Mouse (Mus musculus) spleen, adult 2 months (tissue): ENCODE results near the gene Zwilch. TPM values are rescaled to one million over a fixed set of nuclear protein-coding genes. Genes with fewer than 3 reads are reported as not detected.

ENCODE experiments used
- DNase-seq, 2 experiments: peaks; one replicate each; pipeline versions ENCODE4 v3.0.0 to v3.0.0-alpha.2; 2012 to 2021; ENCODE audit warnings: low spot score in 2 of 2, low read depth in 1 of 2
- H3K27ac ChIP-seq: fragments of 200-500 bp; 2 replicates; pipeline ENCODE4 v1.5.1; 2012; ENCODE audit warnings: low read length, inconsistent platforms; ENCODE audit not compliant: insufficient read depth
- H3K27me3 ChIP-seq: fragments of 200-500 bp; 2 replicates; pipeline ENCODE4 v1.6.1; 2012; ENCODE audit warnings: mild to moderate bottlenecking, moderate library complexity, low read length, inconsistent platforms; ENCODE audit not compliant: control insufficient read depth, insufficient read depth
- H3K36me3 ChIP-seq: fragments of 200-500 bp; 2 replicates; pipeline ENCODE4 v1.6.1; 2012; ENCODE audit warnings: mild to moderate bottlenecking, low read length, inconsistent platforms; ENCODE audit not compliant: control insufficient read depth, insufficient read depth
- H3K4me1 ChIP-seq: fragments of 200-500 bp; 2 replicates; pipeline ENCODE4 v1.6.1; 2011; ENCODE audit warnings: inconsistent platforms; ENCODE audit not compliant: control insufficient read depth, insufficient read depth, insufficient read length
- H3K4me3 ChIP-seq: fragments of 200-500 bp; 2 replicates; pipeline ENCODE4 v1.5.1; 2011; ENCODE audit warnings: mild to moderate bottlenecking, inconsistent platforms; ENCODE audit not compliant: insufficient read depth, insufficient read length; ENCODE audit errors: extremely low read depth
- CTCF ChIP-seq: fragments of 200-500 bp; IDR thresholded peaks from 2 replicates; pipeline ENCODE4 v1.5.1; 2011; ENCODE audit warnings: mild to moderate bottlenecking, inconsistent platforms; ENCODE audit not compliant: insufficient read depth, insufficient read length, insufficient replicate concordance; ENCODE audit errors: extremely low read depth
- POLR2A ChIP-seq: fragments of 200-500 bp; IDR thresholded peaks from 2 replicates; pipeline ENCODE4 v1.6.1; 2011; ENCODE audit warnings: low read depth, low read length, inconsistent platforms
- WGBS: fragments of 180-500 bp; shearing (Covaris S2); methylation state at CpG from one replicate; pipeline ENCODE4 v1.1.7; 2018; 5-methylcytosine and 5-hydroxymethylcytosine counted together
- polyA plus RNA-seq: library from polyadenylated mRNA; depleted of rRNA; stranded (reverse); fragments of >200 nt; gene quantifications from 2 replicates; pipeline ENCODE4 v1.2.3, GENCODE M21; 2012

Zwilch gene
- polyA plus RNA-seq, 1 experiment, result 1.1 TPM

DNA sequence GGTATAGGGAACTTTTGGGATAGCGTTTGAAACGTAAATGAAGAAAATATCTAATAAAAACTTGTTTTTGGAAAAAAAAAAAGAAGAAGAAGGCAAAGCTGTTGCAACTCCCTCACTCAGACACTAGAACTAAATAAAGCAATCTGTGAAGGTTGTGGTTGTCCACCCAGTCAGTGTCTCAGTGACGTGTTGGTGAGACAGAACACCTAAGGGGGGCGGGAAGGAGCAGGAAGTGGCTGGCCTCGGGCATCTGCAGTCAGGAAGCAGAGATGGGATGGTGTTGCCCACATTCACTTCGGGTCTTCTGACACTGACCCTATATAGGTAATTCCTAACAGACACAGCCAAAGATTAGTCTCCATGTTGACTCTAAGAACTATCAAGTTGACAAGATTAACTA is 57.1 kb downstream of the Zwilch start:
- Histone ChIP-seq H3K4me1 (no peaks in the 10 kb centered on the region), H3K27me3 (no peaks in the 10 kb centered on the region), H3K4me3 (no peak overlapping the region), H3K27ac (no peak overlapping the region), H3K36me3 (no peaks in the 10 kb centered on the region)
- no peak for DNase-seq
- WGBS, result 42% methylated on average over 6 of the region's 6 CpGs
- TF ChIP-seq CTCF, result no peak
- TF ChIP-seq POLR2A, result no peak

DNA sequence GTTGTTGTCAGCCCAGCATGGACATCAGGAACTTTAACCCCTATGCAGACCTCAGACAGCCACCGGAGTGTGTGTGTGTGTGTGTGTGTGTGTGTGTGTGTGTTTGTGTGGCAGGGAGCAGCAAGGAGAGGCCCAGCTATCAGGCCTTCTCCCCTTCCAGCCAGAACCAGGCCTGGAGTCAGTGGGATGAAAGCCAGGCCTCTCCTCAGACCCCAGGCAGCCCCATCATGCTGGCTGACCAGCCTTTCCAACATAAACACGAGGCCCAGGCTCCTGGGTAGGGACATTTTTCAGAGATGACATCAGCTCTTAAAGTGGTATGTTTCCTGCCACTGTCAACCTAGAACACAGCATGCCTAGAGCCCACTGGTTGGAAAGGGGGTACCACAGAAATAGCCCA is 58.3 kb downstream of the Zwilch start:
- no peak for TF ChIP-seq CTCF
- no peak for TF ChIP-seq POLR2A
- 70% methylated on average over 2 of the region's 2 CpGs for WGBS
- Histone ChIP-seq H3K36me3 (no peaks in the 10 kb centered on the region), H3K27me3 (no peaks in the 10 kb centered on the region), H3K4me1 (no peaks in the 10 kb centered on the region), H3K4me3 (no peak overlapping the region), H3K27ac (no peak overlapping the region)
- no peak for DNase-seq

DNA sequence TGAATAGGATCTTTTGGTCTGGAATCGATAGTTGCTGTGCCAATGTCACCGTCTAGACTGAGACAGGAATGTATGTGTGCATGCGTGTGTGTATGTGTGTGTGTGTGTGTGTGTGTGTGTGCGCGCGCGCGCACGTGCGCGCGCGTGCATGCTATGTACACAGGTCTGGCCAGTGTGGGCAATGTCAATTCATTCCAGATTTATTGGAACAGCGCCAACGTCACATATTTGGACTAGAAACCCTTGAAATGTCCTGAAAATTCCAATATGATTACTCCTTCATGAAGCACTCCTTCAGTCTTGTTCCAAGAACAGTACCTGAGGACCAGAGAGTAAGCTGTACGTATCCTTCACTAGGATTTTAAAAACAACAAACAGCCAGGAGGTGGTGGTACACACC is 62.4 kb downstream of the Zwilch start:
- Histone ChIP-seq H3K4me3 (no peak overlapping the region), H3K36me3 (no peaks in the 10 kb centered on the region), H3K27ac (no peak overlapping the region), H3K4me1 (no peaks in the 10 kb centered on the region), H3K27me3 (no peaks in the 10 kb centered on the region)
- DNase-seq, result no peak
- WGBS, result 95% methylated on average over 16 of the region's 16 CpGs
- no peak for TF ChIP-seq POLR2A

DNA sequence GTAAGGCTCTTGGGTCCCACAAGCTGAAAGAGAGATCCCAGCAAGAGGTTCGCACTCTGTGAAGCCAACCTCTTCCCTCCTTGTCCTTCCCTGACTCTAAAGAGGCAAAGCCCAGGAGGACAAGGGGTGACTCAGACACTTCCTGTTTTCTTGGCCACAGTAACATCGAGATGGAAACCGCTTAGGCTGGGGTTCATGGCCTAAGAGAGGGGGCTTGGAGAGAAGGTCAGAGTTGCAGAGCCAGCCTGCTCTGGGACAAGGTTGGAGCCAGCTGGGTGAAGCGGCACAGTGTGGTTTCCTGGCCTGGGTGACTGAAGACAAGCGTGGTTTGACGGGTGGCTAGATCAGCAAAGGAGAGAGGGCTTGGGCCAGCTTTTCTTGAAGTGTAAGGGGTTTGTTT is 67.6 kb downstream of the Zwilch start:
- Histone ChIP-seq H3K36me3 (no peaks in the 10 kb centered on the region), H3K27ac (no peak overlapping the region), H3K4me3 (no peak overlapping the region), H3K4me1 (no peaks in the 10 kb centered on the region), H3K27me3 (no peaks in the 10 kb centered on the region)
- DNase-seq, result no peak
- WGBS, result 8% methylated on average over 6 of the region's 6 CpGs
- TF ChIP-seq POLR2A (no peak), CTCF (no peak)

DNA sequence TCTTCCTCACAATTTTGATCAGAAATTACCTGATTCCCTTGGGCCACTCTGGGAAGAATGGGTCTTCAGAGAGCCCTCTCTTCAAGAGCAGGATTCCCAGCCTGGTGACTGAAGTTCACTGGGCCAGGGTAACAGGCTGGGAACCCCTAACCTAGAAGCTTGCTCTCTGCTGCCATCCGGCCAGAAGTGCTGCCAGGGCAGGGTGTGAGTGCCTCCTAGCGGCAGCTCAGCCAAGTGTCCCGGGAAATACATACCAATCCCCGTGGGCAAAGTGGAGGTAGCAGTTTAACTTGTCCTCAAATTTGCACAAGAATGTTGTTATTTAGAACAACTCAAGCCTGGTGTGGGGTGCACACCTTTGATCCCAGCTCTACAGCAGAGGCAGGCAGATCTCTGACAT is 72.5 kb downstream of the Zwilch start:
- DNase-seq, result peak; percentile 27 to 68
- no peaks in the 10 kb centered on the region for H3K4me1 ChIP-seq
- no peaks in the 10 kb centered on the region for H3K36me3 ChIP-seq
- H3K27me3 ChIP-seq, result no peaks in the 10 kb centered on the region
- TF ChIP-seq POLR2A (no peak), CTCF (peak; percentile 96)
- no peak overlapping the region for H3K4me3 ChIP-seq
- 3% methylated on average over 4 of the region's 4 CpGs for WGBS
- H3K27ac ChIP-seq, result no peak overlapping the region

DNA sequence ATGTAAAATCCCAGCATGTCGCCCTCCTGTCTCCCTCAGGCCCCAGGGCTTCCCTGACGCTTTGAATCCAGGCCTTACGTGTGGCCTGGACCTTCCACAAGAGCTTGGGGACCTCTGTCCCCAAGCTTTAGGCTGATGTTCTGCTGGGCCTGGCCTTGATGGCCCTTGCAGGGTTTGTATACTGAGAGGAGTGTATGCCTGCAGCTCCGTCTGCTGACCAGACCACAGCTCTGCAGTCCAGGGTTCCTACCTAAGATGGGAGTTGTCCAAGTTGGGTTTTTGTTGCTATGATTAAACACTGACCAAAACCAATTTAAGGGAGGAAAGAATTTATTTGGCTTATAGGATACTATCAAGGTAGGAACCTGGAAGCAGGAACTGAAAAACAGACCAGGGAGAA is 74.6 kb downstream of the Zwilch start:
- H3K27me3 ChIP-seq, result no peaks in the 10 kb centered on the region
- H3K4me1 ChIP-seq, result no peaks in the 10 kb centered on the region
- DNase-seq, result no peak
- H3K27ac ChIP-seq, result no peak overlapping the region
- 87% methylated on average over 4 of the region's 4 CpGs for whole genome bisulfite sequencing
- TF ChIP-seq POLR2A, result no peak
- TF ChIP-seq CTCF, result no peak
- no peaks in the 10 kb centered on the region for H3K36me3 ChIP-seq
- no peak overlapping the region for H3K4me3 ChIP-seq

DNA sequence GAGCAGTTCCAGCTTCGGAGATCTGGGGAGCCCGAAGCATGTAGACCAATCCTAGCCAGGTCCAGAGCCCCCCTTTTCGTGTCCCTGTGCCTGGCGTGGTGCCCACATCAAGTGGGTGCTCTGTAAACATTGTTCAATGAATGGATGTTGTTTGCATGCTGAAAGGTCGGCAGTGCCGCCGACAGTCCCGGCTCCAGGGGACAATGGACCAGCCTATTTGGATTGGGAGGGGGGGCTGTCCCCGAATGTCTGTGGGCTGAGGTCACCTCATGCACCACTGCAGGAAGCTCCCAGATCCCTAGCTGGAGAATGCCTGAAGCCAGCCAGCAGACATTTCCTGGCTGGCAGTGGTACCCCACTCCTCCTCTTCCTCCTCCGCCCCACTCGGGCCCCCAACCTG is 78.8 kb downstream of the Zwilch start:
- no peak overlapping the region for H3K4me3 ChIP-seq
- H3K36me3 ChIP-seq, result no peaks in the 10 kb centered on the region
- H3K27ac ChIP-seq, result no peak overlapping the region
- WGBS, result 82% methylated on average over 11 of the region's 11 CpGs
- no peak for DNase-seq
- H3K4me1 ChIP-seq, result no peaks in the 10 kb centered on the region
- H3K27me3 ChIP-seq, result no peaks in the 10 kb centered on the region
- TF ChIP-seq POLR2A, result no peak
- no peak for TF ChIP-seq CTCF
